Mouse (Mus musculus) gastrocnemius, postnatal 25 days (tissue): ENCODE results near the gene Adamts5. TPM values are rescaled to one million over a fixed set of nuclear protein-coding genes. Genes with fewer than 3 reads are reported as not detected.

Experiments used
- DNase-seq: peaks from one replicate; pipeline ENCODE4 v3.0.0; 2022
- total RNA-seq, 2 experiments: library from RNA; stranded (reverse); gene quantifications; 1 replicate in 1 of 2; 2 replicates in 1 of 2; pipeline ENCODE4 v1.2.3; 2021

Gene Adamts5
- total RNA-seq, 2 experiments from 2014 or later: 5.8 to 7.2 TPM

- DNase-seq: no peak
Observed at GRCm38 (mm10) chr16:85822330-85822916, 79.2 kb downstream of the Adamts5 start.

GRCm38 (mm10) chr16:85819808-85820458 is 81.7 kb downstream of the Adamts5 start:
- no peak for DNase-seq

GRCm38 (mm10) chr16:85814116-85814515 is 87.5 kb downstream of the Adamts5 start:
- no peak for DNase-seq

- no peak for DNase-seq
Observed at GRCm38 (mm10) chr16:85807626-85808025, 94.0 kb downstream of the Adamts5 start.

- no peak for DNase-seq
Observed at GRCm38 (mm10) chr16:85807072-85807471, 94.6 kb downstream of the Adamts5 start.

Other genes with a start within 250 kb of the Adamts5 start
- 10 to 100 TPM; 25.1 to 25.2 TPM for gene Adamts1, start 98.7 kb downstream of the Adamts5 start, total RNA-seq